Mouse (Mus musculus): ENCODE data around the gene Ehmt2. TPM values are rescaled to one million over a fixed set of nuclear protein-coding genes. Genes with fewer than 3 reads are reported as not detected.
"Not testable (repeated sequence)": the region's sequence is repeated elsewhere in the genome, so short reads cannot be mapped to it uniquely, and the experiment has no call there.

Ehmt2 gene
- total RNA-seq, 2 experiments from 2014 or later, result 175 to 184 TPM

DNA sequence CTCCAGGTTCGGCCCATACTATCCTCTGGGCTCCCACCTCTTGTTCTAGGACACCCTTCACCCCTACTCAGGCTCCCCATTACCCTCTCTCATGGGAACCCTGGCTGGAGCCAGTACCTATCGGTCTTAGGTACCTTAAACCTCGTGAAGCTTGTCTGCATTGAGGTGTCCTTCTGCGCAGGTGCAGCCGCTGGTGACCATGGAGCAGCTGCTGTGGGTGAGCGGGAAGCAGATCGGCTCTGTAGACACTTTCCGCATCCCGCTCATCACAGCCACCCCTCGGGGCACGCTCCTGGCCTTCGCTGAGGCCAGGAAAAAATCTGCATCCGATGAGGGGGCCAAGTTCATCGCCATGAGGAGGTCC, 33.4 kb downstream of the Ehmt2 start:
- Histone ChIP-seq H3K27ac (peak overlapping the region; percentile 90), H3K4me3 (peak overlapping the region; percentile 75)
- TF ChIP-seq CTCF (IDR thresholded peaks at IDR 0.05), result no peak
- intact Hi-C loops (cut with DNase I), result loop anchor here (2.0 kb wide), 2 partner anchors 19 to 33 kb away; partner anchors contain the start of genes C2 and Ehmt2
- peak; percentile 39 to 44 for DNase-seq (ENCODE audit: extremely low spot score in 1 of 2, low spot score in 2 of 2)

- intact Hi-C loops (cut with DNase I), result no loop called here
- Histone ChIP-seq H3K4me3 (peak overlapping the region; percentile 75), H3K27ac (no peak overlapping the region; the same call in 1 of the 2 replicates)
- no peak for TF ChIP-seq CTCF (IDR thresholded peaks at IDR 0.05)
- no peak for DNase-seq (ENCODE audit: extremely low spot score in 1 of 2, low spot score in 2 of 2)
These were observed 34.0 kb downstream of the Ehmt2 start for GRCm38 (mm10) chr17:34932287-34932686.

DNA sequence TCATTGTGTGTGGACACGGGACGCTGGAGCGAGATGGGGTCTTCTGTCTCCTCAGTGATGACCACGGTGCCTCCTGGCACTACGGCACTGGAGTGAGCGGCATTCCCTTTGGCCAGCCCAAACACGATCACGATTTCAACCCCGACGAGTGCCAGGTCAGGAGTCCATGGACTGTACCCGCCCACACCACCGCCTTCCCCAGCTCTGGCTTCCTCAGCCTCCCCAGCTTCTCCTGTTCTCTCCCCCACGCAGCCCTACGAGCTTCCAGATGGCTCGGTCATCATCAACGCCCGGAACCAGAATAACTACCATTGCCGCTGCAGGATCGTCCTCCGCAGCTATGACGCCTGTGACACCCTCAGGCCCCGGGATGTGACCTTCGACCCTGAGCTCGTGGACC, 35.8 kb downstream of the Ehmt2 start:
- intact Hi-C loops (cut with DNase I), result no loop called here
- TF ChIP-seq CTCF (IDR thresholded peaks at IDR 0.05), result no peak
- DNase-seq (ENCODE audit: extremely low spot score in 1 of 2, low spot score in 2 of 2), result no peak
- Histone ChIP-seq H3K27ac (no peak overlapping the region), H3K4me3 (no peak overlapping the region)

GRCm38 (mm10) chr17:34934830-34935229, 36.6 kb downstream of the Ehmt2 start:
- no peak for DNase-seq (ENCODE audit: extremely low spot score in 1 of 2, low spot score in 2 of 2)
- no peak for TF ChIP-seq CTCF (IDR thresholded peaks at IDR 0.05)
- intact Hi-C loops (cut with DNase I), result no loop called here
- H3K4me3 ChIP-seq, result no peak overlapping the region
- H3K27ac ChIP-seq, result no peak overlapping the region

DNA sequence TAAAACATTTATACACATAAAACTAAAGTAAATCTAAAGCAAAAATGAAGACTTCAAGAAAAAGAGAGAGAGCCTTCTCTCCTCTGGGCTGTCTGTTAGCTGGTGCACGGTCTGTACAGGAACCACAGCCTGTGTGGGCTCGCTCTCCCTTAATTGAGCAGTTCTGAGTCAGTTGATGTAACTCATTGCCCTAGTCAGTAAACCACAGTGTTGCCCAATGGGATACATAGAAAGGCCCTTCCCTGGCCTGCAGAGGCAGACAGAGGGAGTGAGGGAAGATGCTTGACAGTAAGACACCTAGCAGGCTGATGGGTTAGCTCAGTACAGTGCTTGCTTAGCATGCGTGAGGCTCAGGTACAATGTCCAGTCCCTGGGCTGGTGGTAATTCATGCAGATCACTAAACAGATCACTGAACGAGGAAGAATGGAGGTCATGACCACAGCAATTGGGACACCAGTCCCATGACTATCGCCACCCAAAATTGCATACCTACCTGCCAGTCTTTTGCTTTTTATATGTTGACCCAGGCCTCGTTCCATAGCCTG, 39.8 kb downstream of the Ehmt2 start:
- H3K4me3 ChIP-seq, result no peak overlapping the region
- intact Hi-C loops (cut with DNase I), result no loop called here
- no peak for TF ChIP-seq CTCF (IDR thresholded peaks at IDR 0.05)
- DNase-seq (ENCODE audit: extremely low spot score in 1 of 2, low spot score in 2 of 2), result no peak
- no peak overlapping the region for H3K27ac ChIP-seq

GRCm38 (mm10) chr17:34941344-34942041, 43.2 kb downstream of the Ehmt2 start:
- no peak overlapping the region for H3K27ac ChIP-seq
- intact Hi-C loops (cut with DNase I), result no loop called here
- no peak for TF ChIP-seq CTCF (IDR thresholded peaks at IDR 0.05)
- peak overlapping the region; percentile 28; the same call in 1 of the 2 replicates for H3K4me3 ChIP-seq
- DNase-seq (ENCODE audit: extremely low spot score in 1 of 2, low spot score in 2 of 2), result no peak

DNA sequence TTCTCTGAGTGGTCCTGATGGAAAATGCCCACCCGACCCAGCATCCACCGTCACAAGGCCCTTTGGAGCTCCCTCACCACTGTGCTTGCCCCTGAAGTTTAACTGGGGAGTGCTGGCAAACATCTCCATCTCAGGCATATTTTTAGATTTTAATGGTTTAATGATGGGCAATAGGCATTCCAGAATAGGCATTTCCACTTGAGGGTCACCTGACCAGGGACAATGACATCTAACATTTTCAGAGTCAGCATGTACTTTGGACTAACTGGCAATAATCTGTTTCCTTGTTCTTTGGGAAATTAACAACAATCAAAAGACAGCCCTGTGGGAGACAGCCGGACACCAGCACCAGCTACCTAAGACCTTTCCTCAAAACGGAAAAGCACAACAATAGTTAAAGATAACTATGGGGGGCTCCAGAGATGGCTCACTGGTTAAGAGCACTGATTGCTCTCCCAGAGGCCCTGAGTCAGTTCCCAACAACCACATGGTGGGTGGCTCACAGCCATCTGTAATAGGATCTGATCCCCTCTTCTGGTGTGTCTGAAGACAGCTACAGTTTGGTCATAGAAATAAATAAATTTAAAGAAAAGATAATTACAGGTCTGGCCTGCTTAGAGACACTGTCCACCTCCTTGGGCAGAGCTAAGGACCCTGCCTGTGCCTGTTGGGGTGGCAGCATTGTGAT, 45.0 kb downstream of the Ehmt2 start:
- TF ChIP-seq CTCF (IDR thresholded peaks at IDR 0.05), result no peak
- no peak for DNase-seq (ENCODE audit: extremely low spot score in 1 of 2, low spot score in 2 of 2)
- intact Hi-C loops (cut with DNase I), result no loop called here
- Histone ChIP-seq H3K27ac (no peak overlapping the region), H3K4me3 (no peak overlapping the region)

GRCm38 (mm10) chr17:34944362-34944761, 46.1 kb downstream of the Ehmt2 start:
- Histone ChIP-seq H3K27ac (no peak overlapping the region), H3K4me3 (no peak overlapping the region)
- intact Hi-C loops (cut with DNase I), result no loop called here
- DNase-seq (ENCODE audit: extremely low spot score in 1 of 2, low spot score in 2 of 2), result no peak
- no peak for TF ChIP-seq CTCF (IDR thresholded peaks at IDR 0.05)

- intact Hi-C loops (cut with DNase I), result no loop called here
- H3K27ac ChIP-seq, result no peak overlapping the region
- H3K4me3 ChIP-seq, result no peak overlapping the region
- DNase-seq (ENCODE audit: extremely low spot score in 1 of 2, low spot score in 2 of 2), result no peak
- no peak for TF ChIP-seq CTCF (IDR thresholded peaks at IDR 0.05)
These were observed 48.3 kb downstream of the Ehmt2 start for GRCm38 (mm10) chr17:34946486-34947140.

DNA sequence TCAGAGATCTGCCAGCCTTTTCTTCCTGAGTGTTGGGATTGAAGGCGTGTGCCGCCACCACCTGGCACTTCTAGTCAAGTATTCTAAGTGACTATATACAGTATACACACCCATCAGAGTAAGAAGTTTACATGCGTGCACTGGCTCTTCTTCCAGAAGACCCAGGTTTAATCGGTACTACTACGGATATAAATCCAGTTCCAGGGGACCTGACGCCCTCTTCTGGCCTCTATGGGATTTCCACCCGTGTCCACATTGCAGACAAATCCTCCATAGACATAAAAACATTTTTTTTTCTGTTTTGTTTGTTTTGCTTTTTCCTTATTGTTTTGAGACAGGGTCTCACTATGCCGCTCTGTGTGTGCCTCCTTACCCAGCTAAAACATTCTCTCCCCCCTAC, 49.3 kb downstream of the Ehmt2 start:
- no peak for DNase-seq (ENCODE audit: extremely low spot score in 1 of 2, low spot score in 2 of 2)
- TF ChIP-seq CTCF (IDR thresholded peaks at IDR 0.05), result peak; percentile 46
- Histone ChIP-seq H3K4me3 (no peak overlapping the region), H3K27ac (no peak overlapping the region)
- intact Hi-C loops (cut with DNase I), result no loop called here

DNA sequence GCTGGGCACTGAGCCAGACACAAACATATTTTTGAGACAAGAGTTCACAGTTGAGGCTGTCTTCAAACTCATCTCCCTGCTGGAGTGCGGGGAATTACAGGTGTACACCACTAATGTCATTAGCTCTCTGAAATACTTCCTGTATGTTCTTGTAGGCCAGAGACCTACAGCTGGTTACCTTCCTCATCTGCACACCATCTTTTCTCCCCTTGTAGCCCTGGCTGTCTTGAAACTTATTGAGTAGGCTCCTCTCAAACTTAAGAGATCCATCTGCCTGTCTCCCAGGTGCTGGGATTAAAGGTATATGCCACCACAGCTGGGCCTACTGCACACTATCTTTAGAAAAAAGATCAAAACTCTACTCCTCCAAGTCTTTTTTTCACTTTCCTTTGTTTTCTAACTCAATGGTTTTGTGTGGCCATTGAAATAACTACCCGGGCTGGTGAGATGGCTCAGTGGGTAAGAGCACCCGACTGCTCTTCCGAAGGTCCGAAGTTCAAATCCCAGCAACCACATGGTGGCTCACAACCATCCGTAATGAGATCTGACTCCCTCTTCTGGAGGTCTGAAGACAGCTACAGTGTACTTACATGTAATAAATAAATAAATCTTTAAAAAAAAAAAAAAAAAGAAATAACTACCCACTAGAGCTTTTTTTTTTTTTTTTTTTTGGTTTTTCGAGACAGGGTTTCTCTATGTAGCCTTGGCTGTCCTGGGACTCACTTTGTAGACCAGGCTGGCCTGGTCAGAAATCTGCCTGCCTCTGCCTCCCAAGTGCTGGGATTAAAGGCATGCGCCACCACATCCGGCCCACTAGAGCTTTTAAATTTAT, 50.7 kb downstream of the Ehmt2 start:
- DNase-seq (ENCODE audit: extremely low spot score in 1 of 2, low spot score in 2 of 2); H3K4me3 ChIP-seq; H3K27ac ChIP-seq; intact Hi-C loops (cut with DNase I): not testable (repeated sequence)
